Mouse (Mus musculus) neural tube, embryonic 14.5 days (tissue): ENCODE data around the gene Rtn2. TPM values are rescaled to one million over a fixed set of nuclear protein-coding genes. Genes with fewer than 3 reads are reported as not detected.
A peak's percentile ranks its signal among the peaks of the same experiment; 100 is the strongest.

ENCODE experiments used
- ATAC-seq: fragments of 200-750 bp; cut with Nextera tagmentation; 2 replicates; pipeline ENCODE4 v1.8.0; 2017; ENCODE audit warnings: low read depth, mild to moderate bottlenecking, moderate TSS enrichment, moderate library complexity
- H3K27ac ChIP-seq: fragments of 300-500 bp; sonication (generic); 2 replicates; pipeline ENCODE4 v1.5.1; 2014; ENCODE audit warnings: low read depth, mild to moderate bottlenecking, control low read depth, low read length, moderate library complexity, mixed read lengths
- H3K27me3 ChIP-seq: fragments of 300-500 bp; sonication (generic); 2 replicates; pipeline ENCODE4 v1.6.1; 2014; ENCODE audit warnings: low read length; ENCODE audit not compliant: control insufficient read depth, insufficient read depth
- H3K36me3 ChIP-seq: fragments of 300-500 bp; sonication (generic); 2 replicates; pipeline ENCODE4 v1.6.1; 2014; ENCODE audit warnings: low read length, mixed read lengths; ENCODE audit not compliant: control insufficient read depth, insufficient read depth
- H3K4me1 ChIP-seq: fragments of 300-500 bp; sonication (generic); 2 replicates; pipeline ENCODE4 v1.6.1; 2014; ENCODE audit warnings: low read length; ENCODE audit not compliant: control insufficient read depth, insufficient read depth
- H3K4me2 ChIP-seq: fragments of 300-500 bp; sonication (generic); 2 replicates; pipeline ENCODE4 v1.6.1; 2014; ENCODE audit warnings: mild to moderate bottlenecking, low read depth, low read length, control low read depth
- H3K4me3 ChIP-seq: fragments of 300-500 bp; sonication (generic); 2 replicates; pipeline ENCODE4 v1.5.1; 2014; ENCODE audit warnings: low read depth, low read length, control low read depth, mixed read lengths
- H3K9ac ChIP-seq: fragments of 300-500 bp; sonication (generic); replicated peaks from 2 replicates; pipeline ENCODE4 v1.6.1; 2014; ENCODE audit warnings: low read depth, mild to moderate bottlenecking, control low read depth, low read length, mixed read lengths
- H3K9me3 ChIP-seq: fragments of 300-500 bp; sonication (generic); 2 replicates; pipeline ENCODE4 v1.6.1; 2016; ENCODE audit warnings: low read length; ENCODE audit not compliant: control insufficient read depth
- WGBS: fragments of 180-500 bp; shearing (Covaris S2); extraction: QIAGEN DNeasy Blood & Tissue Kit; methylation state at CpG from one replicate; pipeline ENCODE4 v1.1.7; 2014; 5-methylcytosine and 5-hydroxymethylcytosine counted together
- polyA plus RNA-seq: library from polyadenylated mRNA; unstranded; fragments of >200 nt; fragmentation: Nextera tagmentation; extraction: Ambion mirVana; gene quantifications from 2 replicates; pipeline ENCODE4 v1.2.1, GENCODE M21; 2014

Gene Rtn2
- polyA plus RNA-seq, 1 experiment from 2014 or later, result 118 TPM

GRCm38 (mm10) chr7:19341250-19341649, 58.8 kb downstream of the Rtn2 start:
- H3K27me3 ChIP-seq, result peaks cover 6% of the 10 kb centered on the region
- no peaks in the 10 kb centered on the region for H3K9me3 ChIP-seq
- peaks cover 24% of the 10 kb centered on the region; the same call in 1 of the 2 replicates for H3K4me1 ChIP-seq
- H3K9ac ChIP-seq, result no peak overlapping the region
- 17% methylated on average over 10 of the region's 10 CpGs for WGBS
- no peak for ATAC-seq
- H3K4me3 ChIP-seq, result no peak overlapping the region
- H3K36me3 ChIP-seq, result no peaks in the 10 kb centered on the region
- peak overlapping the region; percentile 91 for H3K4me2 ChIP-seq
- H3K27ac ChIP-seq, result no peak overlapping the region

- peak overlapping the region; percentile 37 for H3K4me3 ChIP-seq
- peak overlapping the region; percentile 34; the same call in 1 of the 2 replicates for H3K9ac ChIP-seq
- H3K9me3 ChIP-seq, result no peaks in the 10 kb centered on the region
- no peak overlapping the region for H3K27ac ChIP-seq
- no peak for ATAC-seq
- H3K27me3 ChIP-seq, result peaks cover 6% of the 10 kb centered on the region
- peaks cover 28% of the 10 kb centered on the region; the same call in 1 of the 2 replicates for H3K4me1 ChIP-seq
- H3K36me3 ChIP-seq, result no peaks in the 10 kb centered on the region
- H3K4me2 ChIP-seq, result peak overlapping the region; percentile 91
- WGBS, result 1% methylated on average over 41 of the region's 41 CpGs
These were observed 59.5 kb downstream of the Rtn2 start for GRCm38 (mm10) chr7:19341761-19342409.

- peak; percentile 15; the same call in 1 of the 2 replicates for ATAC-seq
- no peaks in the 10 kb centered on the region for H3K36me3 ChIP-seq
- H3K4me1 ChIP-seq, result peaks cover 28% of the 10 kb centered on the region; the same call in 1 of the 2 replicates
- under 1% methylated on average over 27 of the region's 27 CpGs for WGBS
- no peak overlapping the region for H3K27ac ChIP-seq
- peak overlapping the region; percentile 91 for H3K4me2 ChIP-seq
- H3K27me3 ChIP-seq, result peaks cover 6% of the 10 kb centered on the region
- 0 out of 2 replicates have a peak overlapping the region, but pooled peaks have one; percentile 17 for H3K9ac ChIP-seq
- no peaks in the 10 kb centered on the region for H3K9me3 ChIP-seq
- H3K4me3 ChIP-seq, result peak overlapping the region; percentile 37
These were observed 60.1 kb downstream of the Rtn2 start for GRCm38 (mm10) chr7:19342481-19343027.

GRCm38 (mm10) chr7:19343210-19343808, 60.9 kb downstream of the Rtn2 start:
- no peak for ATAC-seq
- H3K27me3 ChIP-seq, result peaks cover 6% of the 10 kb centered on the region
- H3K9ac ChIP-seq, result no peak overlapping the region
- 0 out of 2 replicates have a peak, but pooled peaks cover 4% of the 10 kb centered on the region for H3K36me3 ChIP-seq
- no peak overlapping the region for H3K27ac ChIP-seq
- H3K4me1 ChIP-seq, result peaks cover 28% of the 10 kb centered on the region; the same call in 1 of the 2 replicates
- H3K4me2 ChIP-seq, result no peak overlapping the region
- no peaks in the 10 kb centered on the region for H3K9me3 ChIP-seq
- no peak overlapping the region for H3K4me3 ChIP-seq
- WGBS, result 3% methylated on average over 11 of the region's 11 CpGs

- WGBS, result 26% methylated on average over 12 of the region's 12 CpGs
- Histone ChIP-seq H3K9me3 (no peaks in the 10 kb centered on the region), H3K27ac (peak within 1 kb of the TSS; percentile 87), H3K36me3 (peaks cover 4% of the 10 kb centered on the region; the same call in 1 of the 2 replicates), H3K27me3 (peaks cover 6% of the 10 kb centered on the region), H3K4me1 (peaks cover 28% of the 10 kb centered on the region; the same call in 1 of the 2 replicates), H3K4me2 (peak within 1 kb of the TSS; percentile 64), H3K9ac (peak within 1 kb of the TSS; percentile 67), H3K4me3 (peak within 1 kb of the TSS; percentile 63)
- ATAC-seq, result peak; percentile 0; the same call in 1 of the 2 replicates
These were observed 61.9 kb downstream of the Rtn2 start, which contains the start of gene Ercc1 for GRCm38 (mm10) chr7:19344237-19344847. Ercc1 (plus strand) TSS chr7:19344778.

GRCm38 (mm10) chr7:19344938-19345471, 62.6 kb downstream of the Rtn2 start:
- Histone ChIP-seq H3K4me1 (peaks cover 28% of the 10 kb centered on the region; the same call in 1 of the 2 replicates), H3K9me3 (no peaks in the 10 kb centered on the region), H3K27me3 (peaks cover 6% of the 10 kb centered on the region), H3K4me2 (peak overlapping the region; percentile 64), H3K9ac (peak overlapping the region; percentile 67), H3K27ac (peak overlapping the region; percentile 87), H3K36me3 (peaks cover 6% of the 10 kb centered on the region; the same call in 1 of the 2 replicates), H3K4me3 (peak overlapping the region; percentile 63)
- WGBS, result under 1% methylated on average over 31 of the region's 31 CpGs
- ATAC-seq, result peak; percentile 94

Other genes with a start within 250 kb of the Rtn2 start
- gene Rsph6a, start 227.9 kb upstream of the Rtn2 start, polyA plus RNA-seq, result not detected in 2 replicates
- gene Dmwd, start 206.4 kb upstream of the Rtn2 start, polyA plus RNA-seq, result 30.2 and 35.2 TPM in 2 replicates
- 7.1 and 9.4 TPM in 2 replicates for gene Dmpk, start 198.8 kb upstream of the Rtn2 start, polyA plus RNA-seq
- gene Six5, start 188.0 kb upstream of the Rtn2 start, polyA plus RNA-seq, result 1.3 and 2.4 TPM in 2 replicates
- gene Gm4969, start 164.3 kb upstream of the Rtn2 start, polyA plus RNA-seq, result 5.9 and 9.9 TPM in 2 replicates
- 11.6 and 13.1 TPM in 2 replicates for gene Fbxo46, start 162.8 kb upstream of the Rtn2 start, polyA plus RNA-seq
- 18.6 and 21.2 TPM in 2 replicates for gene Qpctl, start 133.3 kb upstream of the Rtn2 start, polyA plus RNA-seq
- gene Snrpd2, start 132.9 kb upstream of the Rtn2 start, polyA plus RNA-seq, result 94.1 and 110 TPM in 2 replicates
- gene Gipr, start 116.5 kb upstream of the Rtn2 start, polyA plus RNA-seq, result 0.75 and 1.8 TPM in 2 replicates
- 3.5 and 4.0 TPM in 2 replicates for gene Eml2, start 106.2 kb upstream of the Rtn2 start, polyA plus RNA-seq
- gene Gpr4, start 70.1 kb upstream of the Rtn2 start, polyA plus RNA-seq, result 2.9 and 3.4 TPM in 2 replicates
- gene Opa3, start 54.3 kb upstream of the Rtn2 start, polyA plus RNA-seq, result 36.6 and 37.6 TPM in 2 replicates
- gene Vasp, start 10.8 kb upstream of the Rtn2 start, polyA plus RNA-seq, result 17.4 and 40.9 TPM in 2 replicates
- gene Ppm1n, start 2.6 kb upstream of the Rtn2 start, polyA plus RNA-seq, result 0.66 and 0.75 TPM in 2 replicates
- gene Fosb, start 27.4 kb downstream of the Rtn2 start, polyA plus RNA-seq, result not detected in 2 replicates
- gene Ercc1, start 62.2 kb downstream of the Rtn2 start, polyA plus RNA-seq, result 90.4 and 98.9 TPM in 2 replicates
- 19.1 and 21.5 TPM in 2 replicates for gene Cd3eap, start 76.9 kb downstream of the Rtn2 start, polyA plus RNA-seq
- gene Ppp1r13l, start 77.1 kb downstream of the Rtn2 start, polyA plus RNA-seq, result 1.4 and 1.7 TPM in 2 replicates
- 11.4 TPM in 2 replicates for gene Ercc2, start 99.4 kb downstream of the Rtn2 start, polyA plus RNA-seq
- 1.1 and 2.1 TPM in 2 replicates for gene Klc3, start 121.5 kb downstream of the Rtn2 start, polyA plus RNA-seq
- gene Ckm, start 122.2 kb downstream of the Rtn2 start, polyA plus RNA-seq, result 0.63 and 2.0 TPM in 2 replicates
- gene Mark4, start 176.2 kb downstream of the Rtn2 start, polyA plus RNA-seq, result 17.0 and 19.2 TPM in 2 replicates
- 0.71 TPM in 2 replicates for gene Exoc3l2, start 180.7 kb downstream of the Rtn2 start, polyA plus RNA-seq
- 2.8 and 3.2 TPM in 2 replicates for gene Bloc1s3, start 225.7 kb downstream of the Rtn2 start, polyA plus RNA-seq
- 31.7 and 33.8 TPM in 2 replicates for gene Trappc6a, start 225.8 kb downstream of the Rtn2 start, polyA plus RNA-seq
- 0.52 and 1.2 TPM in 2 replicates for gene Nkpd1, start 235.2 kb downstream of the Rtn2 start, polyA plus RNA-seq